Mouse (Mus musculus) bone marrow macrophage, adult 2 months (primary cell): ENCODE measurements at regions not wholly inside any gene's neighbourhood (a gene's known extent, or its start where the extent isn't known, plus 50 kb on each side); places are given as distances from the start of the nearest gene placed in this dataset.

Source experiments
- CTCF ChIP-seq: IDR thresholded peaks from 2 replicates; pipeline ENCODE4 v1.5.1; 2012; ENCODE audit warnings: low read depth, mild to moderate bottlenecking, low read length, moderate library complexity
- POLR2A ChIP-seq: IDR thresholded peaks from 2 replicates; pipeline ENCODE4 v1.6.1; 2012; ENCODE audit warnings: mild to moderate bottlenecking, low read depth, low read length, borderline replicate concordance

DNA sequence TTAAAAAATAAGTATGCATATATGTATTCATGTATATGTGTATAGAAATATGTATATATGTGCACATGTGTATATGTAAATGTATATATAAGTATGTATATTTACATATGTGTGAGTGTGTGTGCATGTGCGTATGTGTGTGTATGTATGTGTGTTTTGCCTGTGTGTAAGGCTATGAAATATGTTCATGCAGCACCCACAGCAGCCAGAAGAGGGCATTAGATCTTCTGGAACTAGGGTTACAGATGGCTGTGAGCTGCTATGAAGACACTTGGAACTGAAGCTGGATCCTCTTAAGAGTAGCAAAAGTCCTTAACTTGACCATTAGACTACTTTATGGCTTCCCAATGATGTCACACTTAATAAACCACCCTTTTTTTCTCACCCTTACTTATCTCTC, 166.2 kb upstream of the Nampt start:
- TF ChIP-seq CTCF (no peak), POLR2A (no peak)
